Mouse (Mus musculus) small intestine, adult 2 months (tissue): ENCODE measurements around the gene Aqp5. TPM values are rescaled to one million over a fixed set of nuclear protein-coding genes. Genes with fewer than 3 reads are reported as not detected.

Experiments used
- H3K27ac ChIP-seq: fragments of 200-500 bp; 2 replicates; pipeline ENCODE4 v1.5.1; 2012; ENCODE audit warnings: low read depth, low read length, control low read depth, inconsistent platforms; ENCODE audit not compliant: insufficient read depth
- H3K27me3 ChIP-seq: fragments of 200-500 bp; 2 replicates; pipeline ENCODE4 v1.6.1; 2012; ENCODE audit warnings: mild to moderate bottlenecking, moderate library complexity, low read length, inconsistent platforms; ENCODE audit not compliant: control insufficient read depth, insufficient read depth
- H3K36me3 ChIP-seq: fragments of 200-500 bp; 2 replicates; pipeline ENCODE4 v1.6.1; 2012; ENCODE audit warnings: mild to moderate bottlenecking, low read length, control low read depth, inconsistent platforms; ENCODE audit not compliant: control insufficient read depth, insufficient read depth
- H3K4me1 ChIP-seq: fragments of 200-500 bp; 2 replicates; pipeline ENCODE4 v1.6.1; 2012; ENCODE audit warnings: low read length, inconsistent platforms, mixed read lengths; ENCODE audit not compliant: control insufficient read depth, insufficient read depth, insufficient read length
- H3K4me3 ChIP-seq: fragments of 200-500 bp; 2 replicates; pipeline ENCODE4 v1.5.1; 2012; ENCODE audit warnings: low read depth, mild to moderate bottlenecking, control low read depth, inconsistent platforms, low read length, moderate library complexity
- CTCF ChIP-seq: fragments of 200-500 bp; IDR thresholded peaks from 2 replicates; pipeline ENCODE4 v1.5.1; 2012; ENCODE audit warnings: low read depth, mild to moderate bottlenecking, control low read depth, inconsistent platforms, low read length, moderate library complexity, mixed read lengths; ENCODE audit not compliant: insufficient replicate concordance, insufficient read length; ENCODE audit errors: extremely low read depth
- POLR2A ChIP-seq: fragments of 200-500 bp; IDR thresholded peaks from 2 replicates; pipeline ENCODE4 v1.6.1; 2012; ENCODE audit warnings: low read depth, mild to moderate bottlenecking, control low read depth, inconsistent platforms, low read length, moderate library complexity
- WGBS: fragments of 180-500 bp; shearing (Covaris S2); methylation state at CpG from one replicate; pipeline ENCODE4 v1.1.7; 2018; 5-methylcytosine and 5-hydroxymethylcytosine counted together
- polyA plus RNA-seq: library from polyadenylated mRNA; depleted of rRNA; stranded (reverse); fragments of >200 nt; gene quantifications from 2 replicates; pipeline ENCODE4 v1.2.3, GENCODE M21; 2012

Gene Aqp5
- polyA plus RNA-seq, 1 experiment: 0.20 TPM

DNA sequence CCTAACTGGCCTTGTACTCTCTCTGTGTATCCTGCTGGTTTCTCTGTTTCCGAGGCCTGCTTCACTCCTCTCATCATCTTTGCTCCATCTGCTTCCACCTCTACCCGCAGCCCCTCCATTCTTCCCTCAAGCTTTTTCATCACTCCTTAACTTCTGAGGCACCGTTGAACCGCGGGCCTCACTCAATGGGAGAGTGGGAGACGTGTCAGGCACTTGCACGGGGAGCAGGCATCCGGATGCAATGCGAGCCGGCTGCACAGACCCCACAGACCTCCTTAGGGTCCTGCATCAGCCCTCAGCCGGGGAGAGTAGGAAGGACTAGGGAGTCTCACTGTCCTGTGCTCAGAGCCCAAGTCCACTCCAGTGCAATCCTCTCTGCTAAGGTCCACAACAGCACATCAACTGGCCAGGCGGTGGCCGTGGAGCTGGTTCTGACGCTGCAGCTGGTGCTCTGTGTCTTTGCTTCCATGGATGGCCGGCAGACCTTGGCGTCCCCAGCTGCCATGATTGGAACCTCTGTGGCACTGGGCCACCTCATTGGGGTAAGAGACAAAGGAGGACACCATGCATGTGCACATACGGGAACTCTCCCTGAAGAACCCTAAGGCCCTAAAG is 11.7 kb downstream of the Aqp5 start:
- no peak overlapping the region for H3K4me3 ChIP-seq
- no peaks in the 10 kb centered on the region; the same call in 1 of the 2 replicates for H3K4me1 ChIP-seq
- peaks cover 10% of the 10 kb centered on the region for H3K27me3 ChIP-seq
- WGBS: 91% methylated on average over 17 of the region's 17 CpGs
- no peaks in the 10 kb centered on the region for H3K36me3 ChIP-seq
- TF ChIP-seq CTCF (no peak), POLR2A (no peak)
- no peak overlapping the region for H3K27ac ChIP-seq

DNA sequence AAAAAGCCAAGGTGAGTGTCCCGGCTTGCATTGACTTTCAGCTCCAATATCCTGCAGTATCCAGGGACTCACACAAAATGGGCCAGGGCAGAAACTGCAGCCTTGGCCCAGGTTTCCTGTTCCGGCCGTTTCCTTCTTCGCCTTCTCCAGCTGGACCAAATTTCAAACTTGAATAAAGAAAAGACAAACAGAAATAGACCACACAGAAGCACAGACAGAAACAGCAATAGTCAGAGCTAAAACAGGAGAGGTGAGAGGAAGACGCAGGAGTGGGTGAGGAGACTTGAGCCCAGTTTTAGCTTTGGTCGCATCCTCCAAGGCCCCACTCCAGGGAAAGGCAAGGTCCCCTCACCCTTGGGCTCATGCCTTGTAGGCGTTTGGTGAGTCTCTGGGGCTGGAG is 12.6 kb downstream of the Aqp5 start:
- no peaks in the 10 kb centered on the region; the same call in 1 of the 2 replicates for H3K4me1 ChIP-seq
- 79% methylated on average over 7 of the region's 7 CpGs for WGBS
- H3K27ac ChIP-seq: no peak overlapping the region
- no peaks in the 10 kb centered on the region for H3K36me3 ChIP-seq
- H3K4me3 ChIP-seq: no peak overlapping the region
- peaks cover 10% of the 10 kb centered on the region for H3K27me3 ChIP-seq
- TF ChIP-seq POLR2A: no peak
- no peak for TF ChIP-seq CTCF

GRCm38 (mm10) chr15:99605595-99605994 is 15.0 kb downstream of the Aqp5 start:
- no peak overlapping the region for H3K27ac ChIP-seq
- H3K27me3 ChIP-seq: 0 out of 2 replicates have a peak, but pooled peaks cover 4% of the 10 kb centered on the region
- TF ChIP-seq CTCF (no peak), POLR2A (no peak)
- H3K4me1 ChIP-seq: no peaks in the 10 kb centered on the region; the same call in 1 of the 2 replicates
- WGBS: 76% methylated on average over 3 of the region's 3 CpGs
- H3K4me3 ChIP-seq: no peak overlapping the region
- no peaks in the 10 kb centered on the region for H3K36me3 ChIP-seq

DNA sequence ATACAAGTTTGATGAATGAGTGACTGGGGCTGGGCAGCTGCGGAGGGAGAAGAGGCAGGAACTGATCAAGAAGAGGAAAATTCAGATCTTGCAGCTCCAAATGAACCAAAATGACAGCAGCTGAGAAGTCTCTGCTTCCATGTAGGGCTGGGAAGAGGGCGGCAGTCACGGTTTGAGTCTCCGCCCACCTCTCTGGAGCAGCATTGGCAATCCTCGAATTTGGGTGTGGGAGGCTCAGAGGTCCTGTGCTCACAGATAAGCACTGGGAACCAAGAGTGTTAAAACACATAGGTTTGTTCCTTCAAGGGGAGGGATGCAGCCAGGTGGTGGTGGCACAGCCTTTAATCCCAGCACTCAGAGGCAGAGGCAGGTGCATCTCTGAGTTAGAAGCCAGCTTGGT is 15.9 kb downstream of the Aqp5 start:
- Histone ChIP-seq H3K36me3 (no peaks in the 10 kb centered on the region), H3K4me1 (no peaks in the 10 kb centered on the region; the same call in 1 of the 2 replicates), H3K27ac (no peak overlapping the region), H3K4me3 (no peak overlapping the region), H3K27me3 (0 out of 2 replicates have a peak, but pooled peaks cover 3% of the 10 kb centered on the region)
- 15% methylated on average over 5 of the region's 5 CpGs for WGBS
- no peak for TF ChIP-seq POLR2A
- TF ChIP-seq CTCF: no peak

GRCm38 (mm10) chr15:99607388-99608113 is 17.0 kb downstream of the Aqp5 start:
- no peaks in the 10 kb centered on the region; the same call in 1 of the 2 replicates for H3K4me1 ChIP-seq
- H3K36me3 ChIP-seq: no peaks in the 10 kb centered on the region
- TF ChIP-seq CTCF: no peak
- H3K4me3 ChIP-seq: no peak overlapping the region
- WGBS: 43% methylated on average over 10 of the region's 10 CpGs
- H3K27ac ChIP-seq: no peak overlapping the region
- 0 out of 2 replicates have a peak, but pooled peaks cover 3% of the 10 kb centered on the region for H3K27me3 ChIP-seq

GRCm38 (mm10) chr15:99608382-99609125 is 18.0 kb downstream of the Aqp5 start:
- TF ChIP-seq POLR2A: no peak
- TF ChIP-seq CTCF: no peak
- WGBS: 83% methylated on average over 13 of the region's 13 CpGs

More at GRCm38 (mm10) chr15:99608382-99609125, 18.0 kb downstream of the Aqp5 start:
- no peaks in the 10 kb centered on the region for H3K36me3 ChIP-seq
- H3K27me3 ChIP-seq: 0 out of 2 replicates have a peak, but pooled peaks cover 3% of the 10 kb centered on the region
- no peak overlapping the region for H3K4me3 ChIP-seq
- H3K27ac ChIP-seq: no peak overlapping the region
- H3K4me1 ChIP-seq: no peaks in the 10 kb centered on the region; the same call in 1 of the 2 replicates
